Mouse (Mus musculus) forebrain, embryonic 13.5 days (tissue): Measurements from ENCODE around the gene Hist1h2bn. TPM values are rescaled to one million over a fixed set of nuclear protein-coding genes. Genes with fewer than 3 reads are reported as not detected.
"Not testable (repeated sequence)": the region's sequence is repeated elsewhere in the genome, so short reads cannot be mapped to it uniquely, and the experiment has no call there.

Experiments used
- ATAC-seq: fragments of 200-750 bp; cut with Nextera tagmentation; 2 replicates; pipeline ENCODE4 v1.8.0; 2017
- H3K27ac ChIP-seq: fragments of 300-500 bp; sonication (generic); 2 replicates; pipeline ENCODE4 v1.5.1; 2015; ENCODE audit warnings: inconsistent platforms, mild to moderate bottlenecking, moderate library complexity
- H3K27me3 ChIP-seq: fragments of 300-500 bp; sonication (generic); 2 replicates; pipeline ENCODE4 v1.6.1; 2015; ENCODE audit warnings: mild to moderate bottlenecking, inconsistent platforms
- H3K36me3 ChIP-seq: fragments of 300-500 bp; sonication (generic); 2 replicates; pipeline ENCODE4 v1.6.1; 2015; ENCODE audit warnings: mild to moderate bottlenecking, inconsistent platforms; ENCODE audit not compliant: poor library complexity, severe bottlenecking
- H3K4me1 ChIP-seq: fragments of 300-500 bp; sonication (generic); 2 replicates; pipeline ENCODE4 v1.6.1; 2015; ENCODE audit warnings: inconsistent platforms
- H3K4me2 ChIP-seq: fragments of 300-500 bp; sonication (generic); 2 replicates; pipeline ENCODE4 v1.6.1; 2015; ENCODE audit warnings: inconsistent platforms, mild to moderate bottlenecking, moderate library complexity
- H3K4me3 ChIP-seq: fragments of 300-500 bp; sonication (generic); 2 replicates; pipeline ENCODE4 v1.5.1; 2015; ENCODE audit warnings: mild to moderate bottlenecking, inconsistent platforms
- H3K9ac ChIP-seq: fragments of 300-500 bp; sonication (generic); 2 replicates; pipeline ENCODE4 v1.6.1; 2015; ENCODE audit warnings: mild to moderate bottlenecking, inconsistent platforms
- H3K9me3 ChIP-seq: fragments of 300-500 bp; sonication (generic); replicated peaks from 2 replicates; pipeline ENCODE4 v1.6.1; 2016; ENCODE audit warnings: inconsistent platforms
- WGBS: fragments of 180-500 bp; shearing (Covaris S2); methylation state at CpG from one replicate; pipeline ENCODE4 v1.1.7; 2015; 5-methylcytosine and 5-hydroxymethylcytosine counted together
- polyA plus RNA-seq: library from polyadenylated mRNA; unstranded; fragments of >200 nt; fragmentation: Nextera tagmentation; extraction: Ambion mirVana; gene quantifications from 2 replicates; pipeline ENCODE4 v1.2.1, GENCODE M21; 2015

The Hist1h2bn gene
- polyA plus RNA-seq, 1 experiment from 2014 or later = 8.4 TPM

GRCm38 (mm10) chr13:21734010-21734905, 19.7 kb upstream of the Hist1h2bn start:
- Histone ChIP-seq H3K4me3 (peak overlapping the region; percentile 54), H3K9ac (peak overlapping the region; percentile 79), H3K4me1 (peaks cover 12% of the 10 kb centered on the region), H3K36me3 (no peaks in the 10 kb centered on the region), H3K27ac (peak overlapping the region; percentile 99), H3K9me3 (no peaks in the 10 kb centered on the region), H3K27me3 (no peaks in the 10 kb centered on the region), H3K4me2 (peak overlapping the region; percentile 70)
- ATAC-seq = peak; percentile 79
- 0% methylated on average over 21 of the region's 21 CpGs for WGBS

GRCm38 (mm10) chr13:21734906-21735767, 18.8 kb upstream of the Hist1h2bn start, which contains the start of gene Hist1h4j:
Gene Hist1h4j (plus strand): TSS chr13:21735064.
- WGBS = under 1% methylated on average over 49 of the region's 56 CpGs
- peak within 1 kb of the TSS; percentile 79 for H3K9ac ChIP-seq
- H3K9me3 ChIP-seq, H3K36me3 ChIP-seq, H3K27me3 ChIP-seq: not testable (repeated sequence)
- ATAC-seq = peak; percentile 92
- H3K27ac ChIP-seq = peak within 1 kb of the TSS; percentile 99
- H3K4me1 ChIP-seq = peaks cover 12% of the 10 kb centered on the region
- peak within 1 kb of the TSS; percentile 54 for H3K4me3 ChIP-seq
- H3K4me2 ChIP-seq = peak within 1 kb of the TSS; percentile 70

GRCm38 (mm10) chr13:21745006-21745405, 8.9 kb upstream of the Hist1h2bn start:
- no peak overlapping the region for H3K9ac ChIP-seq
- no peak overlapping the region for H3K4me3 ChIP-seq
- H3K36me3 ChIP-seq = no peaks in the 10 kb centered on the region
- no peak for ATAC-seq
- H3K4me1 ChIP-seq = peaks cover 21% of the 10 kb centered on the region
- 90% methylated on average over 1 of the region's 1 CpGs for WGBS
- no peaks in the 10 kb centered on the region for H3K27me3 ChIP-seq
- H3K9me3 ChIP-seq = no peaks in the 10 kb centered on the region
- no peak overlapping the region for H3K4me2 ChIP-seq
- H3K27ac ChIP-seq = no peak overlapping the region

GRCm38 (mm10) chr13:21749387-21750158, 4.3 kb upstream of the Hist1h2bn start:
- no peak for ATAC-seq
- peaks cover 35% of the 10 kb centered on the region for H3K4me1 ChIP-seq
- WGBS = 3% methylated on average over 5 of the region's 5 CpGs
- H3K27ac ChIP-seq = peak overlapping the region; percentile 95
- peak overlapping the region; percentile 82 for H3K9ac ChIP-seq
- peak overlapping the region; percentile 84 for H3K4me2 ChIP-seq
- no peaks in the 10 kb centered on the region for H3K36me3 ChIP-seq
- H3K4me3 ChIP-seq = peak overlapping the region; percentile 62
- no peaks in the 10 kb centered on the region for H3K9me3 ChIP-seq
- H3K27me3 ChIP-seq = no peaks in the 10 kb centered on the region

- under 1% methylated on average over 41 of the region's 56 CpGs for WGBS
- H3K27me3 ChIP-seq, H3K9me3 ChIP-seq, H3K36me3 ChIP-seq: not testable (repeated sequence)
- Histone ChIP-seq H3K27ac (peak within 1 kb of the TSS; percentile 96), H3K4me3 (peak within 1 kb of the TSS; percentile 62), H3K9ac (peak within 1 kb of the TSS; percentile 82), H3K4me2 (peak within 1 kb of the TSS; percentile 84), H3K4me1 (peaks cover 40% of the 10 kb centered on the region)
- ATAC-seq = peak; percentile 86
Observed at GRCm38 (mm10) chr13:21750159-21751017, 3.5 kb upstream of the Hist1h2bn start, which contains the start of gene Hist1h4k. Gene Hist1h4k (minus strand): TSS chr13:21750505.

GRCm38 (mm10) chr13:21751417-21751816, 2.5 kb upstream of the Hist1h2bn start:
- H3K4me3 ChIP-seq = no peak overlapping the region
- H3K27me3 ChIP-seq = no peaks in the 10 kb centered on the region
- no peaks in the 10 kb centered on the region for H3K9me3 ChIP-seq
- no peak overlapping the region for H3K9ac ChIP-seq
- H3K4me2 ChIP-seq = no peak overlapping the region
- peaks cover 43% of the 10 kb centered on the region for H3K4me1 ChIP-seq
- peak overlapping the region; percentile 96 for H3K27ac ChIP-seq
- no peak for ATAC-seq
- H3K36me3 ChIP-seq = no peaks in the 10 kb centered on the region

- H3K9me3 ChIP-seq = no peaks in the 10 kb centered on the region
- H3K4me1 ChIP-seq = peaks cover 43% of the 10 kb centered on the region
- H3K36me3 ChIP-seq = no peaks in the 10 kb centered on the region
- H3K9ac ChIP-seq = peak overlapping the region; percentile 26; the same call in 1 of the 2 replicates
- peak overlapping the region; percentile 96 for H3K27ac ChIP-seq
- no peak for ATAC-seq
- H3K27me3 ChIP-seq = no peaks in the 10 kb centered on the region
- 72% methylated on average over 3 of the region's 3 CpGs for WGBS
- H3K4me2 ChIP-seq = peak overlapping the region; percentile 74; the same call in 1 of the 2 replicates
- peak overlapping the region; percentile 47; the same call in 1 of the 2 replicates for H3K4me3 ChIP-seq
Observed at GRCm38 (mm10) chr13:21751827-21752226, 2.1 kb upstream of the Hist1h2bn start.

GRCm38 (mm10) chr13:21752356-21752755, 1.6 kb upstream of the Hist1h2bn start:
- Histone ChIP-seq H3K4me2 (peak overlapping the region; percentile 74), H3K9ac (peak overlapping the region; percentile 26; the same call in 1 of the 2 replicates), H3K27me3 (no peaks in the 10 kb centered on the region), H3K4me3 (peak overlapping the region; percentile 47; the same call in 1 of the 2 replicates), H3K9me3 (no peaks in the 10 kb centered on the region), H3K36me3 (no peaks in the 10 kb centered on the region), H3K4me1 (peaks cover 40% of the 10 kb centered on the region), H3K27ac (peak overlapping the region; percentile 96)
- 49% methylated on average over 3 of the region's 3 CpGs for WGBS
- no peak for ATAC-seq

- Histone ChIP-seq H3K4me2 (peak overlapping the region; percentile 74), H3K4me3 (peak overlapping the region; percentile 47), H3K27me3 (no peaks in the 10 kb centered on the region), H3K4me1 (peaks cover 36% of the 10 kb centered on the region), H3K36me3 (no peaks in the 10 kb centered on the region), H3K9ac (peak overlapping the region; percentile 80), H3K9me3 (no peaks in the 10 kb centered on the region), H3K27ac (peak overlapping the region; percentile 96)
- 1% methylated on average over 10 of the region's 10 CpGs for WGBS
- no peak for ATAC-seq
Observed at GRCm38 (mm10) chr13:21753051-21753523, 836 bp upstream of the Hist1h2bn start.

GRCm38 (mm10) chr13:21754294-21755001, 525 bp downstream of the Hist1h2bn start:
- peak overlapping the region; percentile 47 for H3K4me3 ChIP-seq
- ATAC-seq = peak; percentile 1; the same call in 1 of the 2 replicates
- H3K27me3 ChIP-seq, H3K36me3 ChIP-seq, H3K9me3 ChIP-seq: not testable (repeated sequence)
- H3K4me2 ChIP-seq = peak overlapping the region; percentile 74
- WGBS = under 1% methylated on average over 25 of the region's 26 CpGs
- peaks cover 25% of the 10 kb centered on the region for H3K4me1 ChIP-seq
- H3K9ac ChIP-seq = peak overlapping the region; percentile 66
- H3K27ac ChIP-seq = peak overlapping the region; percentile 96
